Mouse (Mus musculus) myocyte (in vitro differentiated cells): ENCODE results near the gene Fam229b. TPM values are rescaled to one million over a fixed set of nuclear protein-coding genes. Genes with fewer than 3 reads are reported as not detected.
A peak's percentile ranks its signal among the peaks of the same experiment; 100 is the strongest.

Experiments
- H3K27me3 ChIP-seq: one replicate; pipeline ENCODE4 v1.6.1; 2011; ENCODE audit not compliant: control insufficient read depth, insufficient read depth, insufficient read length
- H3K36me3 ChIP-seq: one replicate; pipeline ENCODE4 v1.6.1; 2011; ENCODE audit not compliant: control insufficient read depth, insufficient read depth
- H3K4me2 ChIP-seq: one replicate; pipeline ENCODE4 v1.6.1; 2011; ENCODE audit warnings: low read depth, control low read depth
- H3K4me3 ChIP-seq: one replicate; pipeline ENCODE4 v1.5.1; 2011; ENCODE audit warnings: mild to moderate bottlenecking, control low read depth, moderate library complexity
- H3K79me2 ChIP-seq: one replicate; pipeline ENCODE4 v1.6.1; 2011; ENCODE audit not compliant: control insufficient read depth, insufficient read depth
- H3ac ChIP-seq: one replicate; pipeline ENCODE4 v1.6.1; 2011; ENCODE audit not compliant: control insufficient read depth, insufficient read length
- CEBPB ChIP-seq: IDR thresholded peaks from 2 replicates; pipeline ENCODE4 v1.6.1; 2011; ENCODE audit warnings: mild to moderate bottlenecking, moderate library complexity; ENCODE audit not compliant: poor library complexity, insufficient read depth, severe bottlenecking
- E2F4 ChIP-seq: IDR thresholded peaks from one replicate; pipeline ENCODE4 v1.6.1; 2011; ENCODE audit warnings: mild to moderate bottlenecking, control low read depth, moderate library complexity; ENCODE audit not compliant: insufficient read depth
- MAX ChIP-seq: IDR thresholded peaks from one replicate; pipeline ENCODE4 v1.6.1; 2011; ENCODE audit warnings: low read depth, mild to moderate bottlenecking, control low read depth
- MYOD1 ChIP-seq, 3 experiments: IDR thresholded peaks; one replicate each; pipeline ENCODE4 v1.6.1; 2011; ENCODE audit warnings: control low read depth in 2 of 3, low read depth in 2 of 3, mild to moderate bottlenecking in 2 of 3, moderate library complexity in 1 of 3; ENCODE audit not compliant: insufficient read length in 2 of 3, control insufficient read depth in 1 of 3
- MYOG ChIP-seq, 3 experiments: IDR thresholded peaks; one replicate each; pipeline ENCODE4 v1.6.1; 2011; ENCODE audit warnings: control low read depth in 2 of 3, low read depth in 2 of 3, mild to moderate bottlenecking in 2 of 3; ENCODE audit not compliant: insufficient read length in 2 of 3, control insufficient read depth in 1 of 3, insufficient read depth in 1 of 3
- POLR2A ChIP-seq: IDR thresholded peaks from one replicate; pipeline ENCODE4 v1.6.1; 2011; ENCODE audit warnings: low read depth, mild to moderate bottlenecking, control low read depth, moderate library complexity; ENCODE audit not compliant: insufficient read length
- POLR2AphosphoS2 ChIP-seq: IDR thresholded peaks from one replicate; pipeline ENCODE4 v1.6.1; 2011; ENCODE audit warnings: low read depth, control low read depth; ENCODE audit not compliant: insufficient read length
- REST ChIP-seq: IDR thresholded peaks from one replicate; pipeline ENCODE4 v1.6.1; 2011; ENCODE audit warnings: mild to moderate bottlenecking, control low read depth, moderate library complexity; ENCODE audit not compliant: insufficient read depth, insufficient read length
- SRF ChIP-seq: IDR thresholded peaks from one replicate; pipeline ENCODE4 v1.6.1; 2011; ENCODE audit warnings: low read depth; ENCODE audit not compliant: control insufficient read depth, insufficient read length
- TCF12 ChIP-seq: IDR thresholded peaks from one replicate; pipeline ENCODE4 v1.6.1; 2011; ENCODE audit warnings: mild to moderate bottlenecking, control low read depth; ENCODE audit not compliant: poor library complexity, insufficient read depth, severe bottlenecking
- TCF3 ChIP-seq: IDR thresholded peaks from one replicate; pipeline ENCODE4 v1.6.1; 2011; ENCODE audit warnings: low read depth, control low read depth; ENCODE audit not compliant: insufficient read length
- USF1 ChIP-seq: IDR thresholded peaks from one replicate; pipeline ENCODE4 v1.6.1; 2011; ENCODE audit warnings: low read depth, mild to moderate bottlenecking, control low read depth, moderate library complexity
- polyA plus RNA-seq: library from polyadenylated mRNA; unstranded; fragments of >200 nt; fragmentation: generic; extraction: Trizol; gene quantifications from one replicate; pipeline ENCODE4 v1.2.1, GENCODE M21; 2012; ENCODE audit warnings: missing spikeins

The Fam229b gene
- polyA plus RNA-seq, 1 experiment: 5.3 TPM

DNA sequence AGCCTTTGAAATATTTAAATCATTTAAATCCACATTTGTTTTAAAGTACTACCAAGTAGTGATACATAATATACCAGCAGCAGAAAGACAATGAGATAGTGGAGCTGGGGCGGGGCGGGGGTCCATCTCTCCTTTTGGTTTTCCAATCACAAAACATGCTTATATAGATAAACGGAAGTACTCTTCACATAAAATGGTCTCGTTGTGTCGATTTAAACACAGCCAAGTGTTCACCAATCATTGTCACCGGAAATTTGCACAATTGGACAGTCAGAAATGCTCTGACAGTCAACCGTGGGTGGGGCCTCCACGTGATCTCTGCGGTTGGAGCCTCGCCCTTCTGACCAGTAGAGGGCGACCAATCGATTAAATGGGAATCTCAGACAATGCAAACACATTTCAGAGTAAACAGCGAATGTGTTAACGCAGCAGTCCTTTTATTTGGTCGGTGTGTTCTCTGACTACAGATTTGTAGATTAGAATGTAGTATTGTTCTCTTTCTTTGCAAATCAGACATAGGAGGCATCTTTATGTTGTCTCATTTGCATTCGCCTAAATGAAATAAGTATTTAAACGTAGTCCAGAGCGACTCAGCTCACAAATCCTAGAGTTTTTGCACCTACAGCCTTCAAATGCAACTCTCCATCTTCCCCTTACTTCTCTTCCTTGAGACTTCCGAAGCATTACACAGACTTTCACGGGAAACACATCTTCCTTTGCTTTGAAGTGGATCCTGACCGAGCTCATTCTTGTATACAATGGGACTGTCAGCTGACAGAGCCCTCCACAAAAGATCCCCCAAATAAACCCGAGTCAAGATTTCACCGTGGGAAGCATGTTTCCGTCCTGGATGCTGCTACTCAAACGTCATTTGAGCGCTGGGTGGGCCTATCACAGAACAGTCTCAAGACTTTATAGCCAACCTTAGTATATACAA lies 38.2 kb upstream of the Fam229b start:
- no peaks in the 10 kb centered on the region for H3K36me3 ChIP-seq
- H3K27me3 ChIP-seq: no peaks in the 10 kb centered on the region
- TF ChIP-seq CEBPB: 0 out of 2 replicates have a peak, but pooled peaks have one; percentile 8
- no peak for TF ChIP-seq MYOG (IDR thresholded peaks at IDR 0.05; ENCODE audit: control insufficient read depth in 1 of 3, insufficient read depth in 1 of 3, insufficient read length in 2 of 3, low read depth in 2 of 3)
- peak; percentile 100 for TF ChIP-seq USF1
- no peak overlapping the region for H3ac ChIP-seq
- H3K79me2 ChIP-seq: no peaks in the 10 kb centered on the region
- H3K4me3 ChIP-seq: peak overlapping the region; percentile 23
- H3K4me2 ChIP-seq: peak overlapping the region; percentile 94

DNA sequence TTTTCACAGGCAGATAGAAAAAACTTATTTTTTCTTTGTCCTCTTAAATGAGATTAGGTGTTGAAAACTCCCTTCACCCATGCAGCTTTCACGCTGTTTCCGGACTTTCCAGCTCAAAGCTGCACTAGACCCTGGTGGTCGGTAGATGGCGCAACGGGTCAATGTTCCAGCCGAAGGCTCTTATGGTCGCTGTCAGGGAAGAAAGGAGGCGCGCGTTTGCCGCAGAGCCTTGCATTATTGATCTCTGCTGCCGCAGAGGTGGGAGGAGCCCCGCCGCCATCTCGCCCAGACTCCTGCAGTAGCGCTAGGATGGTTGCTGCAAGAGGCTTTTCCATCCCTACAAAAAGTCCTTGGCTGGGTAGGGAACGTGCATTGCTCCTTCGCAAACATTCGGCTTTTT lies 37.4 kb upstream of the Fam229b start:
- peak overlapping the region; percentile 23 for H3K4me3 ChIP-seq
- H3K27me3 ChIP-seq: no peaks in the 10 kb centered on the region
- H3K36me3 ChIP-seq: no peaks in the 10 kb centered on the region
- no peak overlapping the region for H3ac ChIP-seq
- H3K4me2 ChIP-seq: peak overlapping the region; percentile 94
- TF ChIP-seq SRF (no peak), E2F4 (no peak), REST (no peak), TCF12 (no peak), MYOG (IDR thresholded peaks at IDR 0.05; ENCODE audit: control insufficient read depth in 1 of 3, insufficient read depth in 1 of 3, insufficient read length in 2 of 3, low read depth in 2 of 3) (no peak), USF1 (no peak), TCF3 (no peak), POLR2AphosphoS2 (no peak), MYOD1 (IDR thresholded peaks at IDR 0.05; ENCODE audit: control insufficient read depth in 1 of 3, insufficient read length in 2 of 3, low read depth in 2 of 3) (no peak), MAX (no peak), CEBPB (no peak)
- no peaks in the 10 kb centered on the region for H3K79me2 ChIP-seq

DNA sequence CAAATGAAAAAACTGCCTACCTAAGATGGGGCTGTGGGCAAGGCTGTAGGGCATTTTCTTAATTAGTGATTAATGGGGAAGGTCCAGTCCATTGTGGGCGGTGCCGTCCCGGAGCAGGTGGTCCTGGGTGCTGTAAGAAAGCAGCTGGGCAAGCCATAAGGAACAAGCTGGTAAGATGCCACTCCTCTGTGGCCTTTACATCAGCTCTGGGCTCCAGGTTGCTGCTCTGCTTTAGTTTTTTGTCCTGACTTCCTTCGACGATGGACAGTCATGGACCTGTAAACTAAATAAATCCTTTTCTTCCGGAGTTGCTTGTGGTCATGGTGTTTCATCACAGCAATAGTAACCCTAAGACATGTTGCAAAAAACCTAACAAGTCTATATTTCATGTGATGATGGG lies 37.0 kb upstream of the Fam229b start:
- Histone ChIP-seq H3K36me3 (no peaks in the 10 kb centered on the region), H3K79me2 (no peaks in the 10 kb centered on the region), H3K4me3 (peak overlapping the region; percentile 23), H3ac (no peak overlapping the region), H3K4me2 (peak overlapping the region; percentile 94), H3K27me3 (no peaks in the 10 kb centered on the region)
- TF ChIP-seq USF1: no peak
- TF ChIP-seq SRF: no peak
- no peak for TF ChIP-seq TCF12
- TF ChIP-seq TCF3: no peak
- no peak for TF ChIP-seq POLR2A
- TF ChIP-seq MYOD1 (IDR thresholded peaks at IDR 0.05; ENCODE audit: control insufficient read depth in 1 of 3, insufficient read length in 2 of 3, low read depth in 2 of 3): no peak
- TF ChIP-seq MAX: no peak
- no peak for TF ChIP-seq REST
- no peak for TF ChIP-seq POLR2AphosphoS2
- no peak for TF ChIP-seq MYOG (IDR thresholded peaks at IDR 0.05; ENCODE audit: control insufficient read depth in 1 of 3, insufficient read depth in 1 of 3, insufficient read length in 2 of 3, low read depth in 2 of 3)
- TF ChIP-seq CEBPB: no peak
- TF ChIP-seq E2F4: no peak

DNA sequence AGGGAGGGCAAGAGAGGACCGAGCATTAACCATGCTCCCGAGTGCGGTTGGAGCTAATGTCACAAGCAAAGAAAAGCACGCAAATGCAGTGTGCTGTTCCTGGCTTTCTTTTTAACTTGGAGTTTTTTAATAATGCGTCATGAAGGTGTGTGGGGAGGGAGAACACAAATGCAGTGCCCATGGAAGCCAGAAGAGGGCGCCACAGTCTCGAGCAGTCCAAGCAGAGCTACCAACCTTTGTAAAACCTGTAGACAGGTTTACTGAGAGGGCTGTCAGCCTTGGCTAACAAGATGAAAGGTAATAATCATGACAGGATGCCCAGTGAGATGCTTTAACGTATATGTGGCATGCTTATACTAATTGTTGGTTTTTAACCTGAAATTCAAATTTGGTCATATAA lies 36.5 kb upstream of the Fam229b start:
- Histone ChIP-seq H3K27me3 (no peaks in the 10 kb centered on the region), H3K4me3 (no peak overlapping the region), H3K36me3 (no peaks in the 10 kb centered on the region), H3ac (no peak overlapping the region), H3K4me2 (peak overlapping the region; percentile 94), H3K79me2 (no peaks in the 10 kb centered on the region)
- TF ChIP-seq E2F4 (no peak), POLR2AphosphoS2 (no peak)

DNA sequence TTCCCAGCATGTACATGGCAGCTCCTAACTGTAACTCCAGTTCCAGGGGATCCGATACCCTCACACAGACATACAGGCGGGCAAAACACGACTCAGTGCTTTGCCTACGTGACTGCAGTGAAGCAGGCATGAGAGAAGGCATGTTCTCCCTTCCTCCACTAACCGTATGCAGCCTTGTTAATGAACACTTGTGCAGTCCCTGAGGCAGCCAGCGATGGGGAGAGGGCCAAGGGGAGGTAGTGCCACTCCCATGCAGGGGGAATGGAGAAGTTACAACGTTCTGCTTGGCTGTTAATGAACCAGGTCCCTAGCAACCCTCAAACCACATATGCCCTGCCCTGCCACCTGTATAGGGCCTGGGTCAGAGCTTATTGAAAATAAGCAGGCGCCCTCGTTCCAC lies 35.9 kb upstream of the Fam229b start:
- no peak overlapping the region for H3K4me3 ChIP-seq
- H3ac ChIP-seq: no peak overlapping the region
- H3K36me3 ChIP-seq: no peaks in the 10 kb centered on the region
- no peaks in the 10 kb centered on the region for H3K79me2 ChIP-seq
- no peaks in the 10 kb centered on the region for H3K27me3 ChIP-seq
- H3K4me2 ChIP-seq: peak overlapping the region; percentile 94
- TF ChIP-seq CEBPB (no peak), POLR2AphosphoS2 (no peak), POLR2A (no peak), TCF3 (no peak), E2F4 (no peak)
